Mouse (Mus musculus): Measurements from ENCODE around the gene Nutf2. TPM values are rescaled to one million over a fixed set of nuclear protein-coding genes. Genes with fewer than 3 reads are reported as not detected.
A peak's percentile ranks its signal among the peaks of the same experiment; 100 is the strongest.
"Not testable (repeated sequence)": the region's sequence is repeated elsewhere in the genome, so short reads cannot be mapped to it uniquely, and the experiment has no call there.

Nutf2 gene
- total RNA-seq (2022) = 10 to 100 TPM; 28.5 to 37.2 (median 29.0) TPM

- DNase-seq = peak; percentile 97
Measured at GRCm38 (mm10) chr8:105860143-105860981, at the start of gene Nutf2. Gene Nutf2 (plus strand): TSS chr8:105860580.

DNA sequence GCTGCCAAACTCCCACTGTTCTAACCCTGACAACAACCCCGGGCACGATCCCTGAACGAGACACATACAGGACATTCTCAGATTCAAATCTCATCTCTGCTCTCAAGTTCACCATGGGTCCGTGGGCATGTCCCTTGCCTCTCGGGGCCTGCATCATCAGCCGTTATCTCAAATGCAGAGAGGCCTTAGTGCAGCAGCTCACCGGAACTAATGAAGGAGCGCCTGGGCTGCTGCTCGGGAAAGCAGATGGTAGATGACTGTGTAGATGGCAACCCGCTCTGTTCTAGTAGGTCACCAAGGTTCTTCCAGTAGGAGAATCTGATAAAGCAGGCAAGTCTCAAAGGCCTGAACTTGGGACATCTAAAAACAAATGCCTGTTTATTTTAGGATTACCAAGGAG, 49.3 kb upstream of the Nutf2 start:
- DNase-seq = no peak

GRCm38 (mm10) chr8:105811543-105811942, 48.8 kb upstream of the Nutf2 start:
- DNase-seq = no peak

GRCm38 (mm10) chr8:105812511-105812910, 47.9 kb upstream of the Nutf2 start:
- DNase-seq = no peak

DNA sequence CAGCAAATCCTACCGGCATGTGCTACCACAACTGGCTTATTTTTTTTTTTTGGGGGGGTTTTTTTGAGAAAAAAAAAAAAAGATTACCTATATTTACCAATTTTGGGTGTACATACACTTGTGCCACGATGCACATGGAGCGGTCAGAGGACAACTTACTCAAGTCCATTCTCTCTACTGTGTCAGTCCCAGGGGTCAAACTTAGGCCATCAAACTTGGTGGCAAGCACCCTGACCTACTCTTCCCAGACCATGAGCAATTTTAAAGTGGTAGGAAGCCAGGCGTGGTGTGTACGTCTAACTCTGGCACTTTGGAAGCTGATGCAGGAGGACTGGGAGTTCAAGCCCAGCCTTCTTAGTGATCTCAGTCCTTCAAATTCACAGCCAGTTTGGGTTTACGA, 47.1 kb upstream of the Nutf2 start:
- DNase-seq = no peak

DNA sequence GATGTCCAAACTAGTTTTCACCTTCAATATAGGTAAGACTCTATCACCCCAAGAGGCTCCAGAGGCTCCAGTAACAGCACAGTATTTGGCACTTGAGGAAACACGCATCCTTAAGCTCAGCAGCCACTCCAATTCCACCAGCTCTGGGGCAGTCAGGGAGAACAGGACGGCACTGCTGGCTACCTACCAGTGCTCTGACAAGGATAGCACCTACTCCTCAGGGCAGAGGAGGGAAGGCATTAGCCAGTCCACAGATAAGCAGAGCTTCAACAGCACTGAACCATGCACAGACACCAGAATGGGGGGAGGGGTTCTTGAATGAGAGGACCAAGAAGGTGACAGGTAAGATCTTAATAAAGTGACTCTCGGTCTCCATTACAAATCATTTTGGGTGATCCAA, 40.7 kb upstream of the Nutf2 start:
- no peak for DNase-seq

- DNase-seq = no peak
Measured at GRCm38 (mm10) chr8:105820925-105821324, 39.5 kb upstream of the Nutf2 start.

DNA sequence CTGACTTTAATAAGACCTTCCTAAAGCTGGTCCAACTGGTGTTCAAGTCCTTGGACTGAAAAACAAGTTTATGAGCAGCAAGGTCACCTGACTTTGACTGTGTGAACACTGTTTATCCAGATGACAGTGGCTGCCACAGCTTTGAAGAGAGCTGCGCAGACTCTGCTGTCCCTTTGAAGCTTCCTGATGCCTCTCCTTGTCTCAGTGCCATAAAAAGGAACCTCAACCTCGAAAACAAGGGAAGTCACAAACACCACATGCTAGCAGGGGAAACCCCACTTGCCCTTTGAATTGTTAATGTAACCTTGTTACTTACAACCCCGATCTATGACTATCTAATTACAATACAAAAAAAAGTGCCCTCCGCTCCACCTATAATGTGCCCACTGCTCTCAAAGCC, 34.9 kb upstream of the Nutf2 start:
- DNase-seq = no peak

GRCm38 (mm10) chr8:105826379-105826778, 34.0 kb upstream of the Nutf2 start:
- DNase-seq = no peak

DNA sequence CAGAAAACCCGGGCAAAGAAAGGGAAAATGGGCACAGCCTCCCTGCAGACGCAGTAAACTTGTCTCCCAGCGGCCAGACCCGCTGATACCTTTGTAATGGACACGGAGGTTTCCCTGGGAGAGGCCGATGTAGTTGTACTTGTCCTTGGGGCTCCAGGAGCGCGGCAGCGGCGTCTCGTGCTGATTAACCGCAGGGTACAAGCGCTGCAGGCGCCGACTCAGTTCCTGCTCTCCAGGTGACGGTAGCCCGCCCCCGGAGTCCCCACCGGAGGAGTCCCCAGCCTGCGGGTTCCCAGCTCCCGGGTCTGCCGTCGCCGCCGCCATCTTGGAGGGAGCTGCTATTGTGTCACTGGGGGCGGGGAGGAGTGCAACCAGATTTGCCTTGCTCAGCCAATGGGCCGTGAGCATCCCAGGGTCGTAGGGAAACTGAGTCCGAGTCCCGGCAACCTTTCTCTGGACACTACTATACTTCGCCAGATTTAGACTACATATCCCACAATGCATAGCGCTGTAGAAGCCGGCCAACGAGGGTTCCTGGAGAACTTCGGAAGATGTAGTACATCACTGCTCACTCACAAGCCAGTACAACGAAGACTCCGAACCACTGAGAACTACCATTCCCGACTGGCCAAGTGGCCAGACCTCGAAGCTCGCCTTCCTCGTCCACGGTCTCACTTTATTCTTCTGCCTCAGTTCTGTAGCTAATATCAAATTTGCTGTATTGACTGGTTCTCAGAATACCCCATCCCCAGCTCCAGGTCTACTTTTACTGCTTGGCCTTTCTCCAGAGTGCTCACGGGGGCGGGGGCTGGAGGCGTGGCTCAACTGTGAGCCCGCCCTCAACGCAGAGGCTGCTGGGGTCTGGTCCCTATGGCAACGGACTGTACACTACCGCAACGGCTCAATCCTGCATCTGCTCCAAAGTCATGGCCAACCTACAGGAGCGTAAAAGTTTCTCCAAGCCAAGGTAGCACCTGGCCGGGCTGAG, 33.2 kb upstream of the Nutf2 start, which contains the start of the genes Ranbp10 and Tsnaxip1:
Gene Ranbp10, minus strand, starts transcription at position 490 of the 988 bp plus-strand sequence.
Gene Tsnaxip1, plus strand, starts transcription at position 871 of the 988 bp plus-strand sequence.
- DNase-seq = peak; percentile 98

DNA sequence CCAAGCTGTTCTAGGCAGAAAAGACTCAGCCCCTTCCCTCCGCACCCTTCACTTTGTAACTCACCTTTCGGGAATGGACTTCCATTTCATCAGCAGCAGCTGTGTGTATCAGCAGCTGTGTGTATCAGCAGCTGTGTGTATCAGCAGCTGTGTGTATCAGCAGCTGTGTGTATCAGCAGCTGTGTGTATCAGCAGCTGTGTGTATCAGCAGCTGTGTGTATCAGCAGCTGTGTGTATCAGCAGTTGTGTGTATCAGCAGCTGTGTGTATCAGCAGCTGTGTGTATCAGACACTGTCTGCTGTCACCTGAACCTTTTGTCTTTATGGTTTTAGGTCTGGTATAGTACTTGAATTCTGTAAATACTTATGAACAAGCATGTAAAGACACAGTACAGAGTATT, 26.6 kb upstream of the Nutf2 start:
- not testable (repeated sequence) for DNase-seq

DNA sequence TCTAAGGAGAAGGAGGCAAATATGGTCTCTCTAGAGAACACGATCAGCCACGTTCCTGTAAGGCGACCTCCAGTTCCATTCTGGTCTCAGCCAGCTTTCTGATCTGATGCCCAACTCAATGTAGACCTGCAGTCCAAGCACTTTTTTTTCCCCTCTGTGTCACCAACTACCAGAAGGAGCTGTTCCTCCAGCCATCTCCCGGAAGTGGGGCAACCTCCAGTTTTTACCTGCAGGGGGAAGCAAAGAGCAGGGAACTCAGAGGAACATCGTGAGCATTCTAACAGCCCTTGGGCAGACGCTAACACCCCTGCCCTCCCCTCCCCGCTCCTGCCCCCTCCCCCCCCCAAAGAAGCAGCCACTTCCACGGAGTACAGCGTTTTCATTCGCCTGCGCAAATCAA, 25.1 kb upstream of the Nutf2 start:
- DNase-seq = peak; percentile 60

- DNase-seq = no peak
Measured at GRCm38 (mm10) chr8:105836991-105837390, 23.4 kb upstream of the Nutf2 start.

DNA sequence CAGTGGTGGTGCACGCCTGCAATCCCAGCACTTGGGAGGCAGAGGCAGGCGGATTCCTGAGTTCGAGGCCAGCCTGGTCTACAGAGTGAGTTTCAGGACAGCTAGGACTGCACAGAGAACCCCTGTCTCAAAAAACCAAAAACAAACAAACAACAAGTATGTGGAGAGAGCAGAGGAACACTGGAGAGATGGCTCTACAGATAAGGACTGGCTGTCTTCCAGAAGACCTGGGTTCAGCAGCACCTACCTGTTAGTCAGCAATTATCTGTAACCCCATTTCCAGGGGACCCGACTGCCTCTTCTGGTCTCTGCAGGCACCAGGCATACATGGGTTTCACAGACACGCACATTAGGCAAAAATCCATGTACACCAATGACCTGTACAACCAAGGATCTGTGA, 21.2 kb upstream of the Nutf2 start:
- no peak for DNase-seq

GRCm38 (mm10) chr8:105846678-105847077, 13.7 kb upstream of the Nutf2 start:
- DNase-seq = no peak

DNA sequence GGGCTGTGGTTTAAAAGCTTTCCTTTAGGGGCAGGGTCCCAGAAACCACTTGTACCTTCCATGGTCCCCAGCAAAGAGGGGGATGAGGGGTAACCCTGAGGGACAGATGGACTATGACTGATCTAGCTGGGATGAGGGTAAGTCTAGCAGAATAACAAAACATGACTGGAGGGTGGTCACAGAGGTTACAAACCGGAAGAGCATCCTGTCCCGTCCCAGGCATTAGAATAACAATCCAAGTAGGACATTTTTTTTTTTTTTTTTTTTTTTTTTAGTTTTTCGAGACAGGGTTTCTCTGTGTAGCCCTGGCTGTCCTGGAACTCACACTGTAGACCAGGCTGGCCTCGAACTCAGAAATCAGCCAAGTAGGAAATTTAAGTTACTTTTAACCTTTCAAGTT, 10.4 kb upstream of the Nutf2 start:
- DNase-seq = no peak

- no peak for DNase-seq
Measured at GRCm38 (mm10) chr8:105850611-105851010, 9.8 kb upstream of the Nutf2 start.

DNA sequence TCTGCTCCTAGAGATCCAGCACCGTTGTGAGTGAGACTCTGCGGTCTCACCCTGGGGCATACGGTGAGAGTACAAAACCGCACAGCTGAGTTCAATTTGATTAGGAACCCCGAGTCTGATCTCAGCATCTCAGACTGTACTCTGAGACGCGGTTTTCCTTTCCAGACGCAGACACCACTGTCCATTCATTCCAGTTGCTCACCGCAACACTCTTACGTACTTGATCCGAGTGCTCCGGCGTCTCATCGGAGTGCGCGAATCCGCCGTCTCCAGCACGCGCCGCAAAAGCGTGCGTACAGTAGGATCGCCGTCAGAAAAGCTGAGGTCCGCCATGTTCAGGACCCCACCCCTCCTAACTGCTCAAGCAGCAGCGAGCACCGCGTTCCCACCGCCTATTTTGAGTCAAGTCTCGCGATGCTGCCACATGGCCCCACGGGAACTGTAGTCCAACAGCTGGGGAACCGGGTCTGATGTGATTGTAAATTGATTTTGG, 8.7 kb upstream of the Nutf2 start:
- DNase-seq = peak; percentile 87

GRCm38 (mm10) chr8:105852146-105852729, 8.1 kb upstream of the Nutf2 start:
- DNase-seq = no peak

- DNase-seq = no peak
Measured at GRCm38 (mm10) chr8:105853178-105853577, 7.2 kb upstream of the Nutf2 start, which contains the start of gene Cenpt. Gene Cenpt (minus strand): TSS chr8:105853278.

DNA sequence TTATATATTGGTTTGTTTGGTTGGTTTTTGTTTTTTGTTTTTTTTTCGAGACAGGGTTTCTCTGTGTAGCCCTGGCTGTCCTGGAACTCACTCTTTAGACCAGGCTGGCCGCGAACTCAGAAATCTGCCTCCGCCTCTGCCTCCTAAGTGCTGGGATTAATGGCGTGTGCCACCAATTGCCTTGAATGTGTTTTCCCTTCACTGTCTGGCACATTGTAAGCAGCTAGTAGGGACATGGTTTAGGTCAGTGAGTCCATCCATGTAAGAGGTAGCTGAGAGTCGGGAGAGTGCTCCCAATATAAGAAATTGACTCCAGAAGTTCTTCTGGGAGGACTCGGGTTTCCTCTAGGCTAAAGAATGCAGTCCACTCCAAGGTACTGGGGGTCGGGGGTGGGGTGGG, 6.1 kb upstream of the Nutf2 start:
- DNase-seq = no peak

DNA sequence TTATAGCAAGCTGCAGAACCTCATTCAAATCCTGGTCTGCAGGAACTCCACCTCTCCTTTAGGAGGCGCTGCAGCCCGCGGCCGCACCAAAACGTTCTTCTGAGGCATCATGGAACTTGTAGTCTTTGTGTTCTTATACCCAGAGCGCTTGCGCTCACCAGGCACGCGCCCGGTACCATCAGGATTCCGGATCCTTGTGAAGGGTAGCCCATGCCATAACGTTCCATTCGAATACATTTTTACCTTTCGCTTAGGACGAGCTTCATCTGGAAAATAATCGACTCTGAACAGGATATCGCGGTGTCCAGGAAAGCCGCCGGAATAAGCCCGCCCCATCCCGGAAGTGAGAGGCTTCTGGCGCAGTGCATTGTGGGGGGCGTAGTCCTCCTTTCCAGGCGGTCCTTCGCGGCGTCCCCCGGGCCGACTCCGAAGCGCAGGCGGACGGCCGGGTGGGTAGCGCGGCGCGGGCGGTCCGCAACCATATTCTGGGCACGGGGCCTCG, 5.6 kb upstream of the Nutf2 start, which contains the start of gene Thap11:
Gene Thap11, plus strand, starts transcription at position 418 of the 502 bp plus-strand sequence.
- DNase-seq = peak; percentile 86

All from adrenal gland, adult 8-10 months (tissue).